In genomic region chr16:37011061-37011921, GRCm38 (mm10) we compare ENCODE assay signal across 8 mouse cellular contexts. TPM values are rescaled to one million over a fixed set of nuclear protein-coding genes. Genes with fewer than 3 reads are reported as not detected.
DNase-seq lines count a peak whose midpoint lies in the region; ATAC-seq lines count a peak whose summit lies in the region.

TSS of gene Polq (plus strand) at chr16:37011786.

- H3K36me3 ChIP-seq in heart, embryonic 14.5 days (ENCODE audit: control insufficient read depth, insufficient read depth, low read length): 0 out of 2 replicates have a peak, but pooled peaks cover 8% of the 10 kb centered on the region
- peaks cover 23% of the 10 kb centered on the region for H3K36me3 ChIP-seq in liver, embryonic 13.5 days
- H3K36me3 ChIP-seq in stomach, embryonic 16.5 days (ENCODE audit: control insufficient read depth, insufficient read depth, low read length): no peaks in the 10 kb centered on the region

- H3K27ac ChIP-seq in heart, embryonic 14.5 days (replicated peaks in 1 of 2; ENCODE audit: control insufficient read depth in 1 of 2, insufficient read depth in 1 of 2, low read depth in 2 of 2, low read length in 2 of 2): peak within 1 kb of the TSS; percentile 51 to 54; a peak in 3 of 4 replicates
- H3K27ac ChIP-seq in liver, embryonic 13.5 days: peak within 1 kb of the TSS; percentile 60
- H3K27ac ChIP-seq in stomach, embryonic 16.5 days (ENCODE audit: low read length): no peak within 1 kb of the TSS

- no peaks in the 10 kb centered on the region for H3K27me3 ChIP-seq in heart, embryonic 14.5 days (ENCODE audit: control insufficient read depth, insufficient read depth, low read length)
- no peaks in the 10 kb centered on the region for H3K27me3 ChIP-seq in liver, embryonic 13.5 days
- H3K27me3 ChIP-seq in stomach, embryonic 16.5 days (ENCODE audit: control insufficient read depth, insufficient read depth, low read length): no peaks in the 10 kb centered on the region

- H3K9me3 ChIP-seq in heart, embryonic 14.5 days (ENCODE audit: control insufficient read depth, low read length): no peaks in the 10 kb centered on the region
- no peaks in the 10 kb centered on the region for H3K9me3 ChIP-seq in liver, embryonic 13.5 days (replicated peaks)
- no peaks in the 10 kb centered on the region for H3K9me3 ChIP-seq in stomach, embryonic 16.5 days (replicated peaks; ENCODE audit: control insufficient read depth, low read length)

- peak within 1 kb of the TSS; percentile 70 to 82 for H3K4me3 ChIP-seq in heart, embryonic 14.5 days (ENCODE audit: control insufficient read depth in 1 of 2, insufficient read depth in 1 of 2, low read depth in 1 of 2, low read length in 2 of 2)
- peak within 1 kb of the TSS; percentile 95 for H3K4me3 ChIP-seq in liver, embryonic 13.5 days (replicated peaks)
- H3K4me3 ChIP-seq in stomach, embryonic 16.5 days (replicated peaks; ENCODE audit: low read length): peak within 1 kb of the TSS; percentile 92

- 2% methylated on average over 30 of the region's 30 CpGs for WGBS in heart, embryonic 14.5 days
- 3% methylated on average over 30 of the region's 30 CpGs for WGBS in liver, embryonic 13.5 days (ENCODE audit: insufficient replicate concordance)
- 4% methylated on average over 30 of the region's 30 CpGs for WGBS in stomach, embryonic 16.5 days

- H3K9ac ChIP-seq in heart, embryonic 14.5 days (ENCODE audit: low read length): peak within 1 kb of the TSS; percentile 83
- H3K9ac ChIP-seq in liver, embryonic 13.5 days: peak within 1 kb of the TSS; percentile 92
- peak within 1 kb of the TSS; percentile 77 for H3K9ac ChIP-seq in stomach, embryonic 16.5 days (ENCODE audit: low read length)

- peak; percentile 98 for ATAC-seq in CD4-positive, CD25-positive, alpha-beta regulatory T cell, adult 4 months
- ATAC-seq in heart, embryonic 14.5 days (ENCODE audit: insufficient number of reproducible peaks, insufficient read depth, low FRiP score, low read depth): peak; percentile 90
- ATAC-seq in liver, embryonic 13.5 days (ENCODE audit: low read depth): peak; percentile 98
- ATAC-seq in stomach, embryonic 16.5 days (ENCODE audit: insufficient read depth, low FRiP score): peak; percentile 99

- peaks cover 0 to 15% of the 10 kb centered on the region in 2 experiments; a peak in 2 of 4 replicates for H3K4me1 ChIP-seq in heart, embryonic 14.5 days (ENCODE audit: control insufficient read depth in 2 of 2, insufficient read depth in 2 of 2, low read length in 2 of 2)
- peaks cover 30% of the 10 kb centered on the region for H3K4me1 ChIP-seq in liver, embryonic 13.5 days (replicated peaks)
- H3K4me1 ChIP-seq in stomach, embryonic 16.5 days (ENCODE audit: control insufficient read depth, insufficient read depth, low read length): peaks cover 8% of the 10 kb centered on the region

- DNase-seq in c-Kit-negative CD71-positive TER-119-positive erythroid progenitor cells, embryonic 14.5 days (ENCODE audit: low read depth, low spot score): peak; percentile 92
- peak; percentile 78 for DNase-seq in fibroblast of lung, adult 2 months (ENCODE audit: low read depth)
- DNase-seq in kidney, postnatal 14 days: peak; percentile 93
- peak; percentile 91 for DNase-seq in liver, embryonic 13.5 days
- peak; percentile 91 for DNase-seq in neural tube, embryonic 10.5 days (ENCODE audit: extremely low spot score, low spot score)

- peak within 1 kb of the TSS; percentile 76 for H3K4me2 ChIP-seq in heart, embryonic 14.5 days (ENCODE audit: low read length)
- H3K4me2 ChIP-seq in liver, embryonic 13.5 days: peak within 1 kb of the TSS; percentile 71
- H3K4me2 ChIP-seq in stomach, embryonic 16.5 days (ENCODE audit: low read depth, low read length): peak within 1 kb of the TSS; percentile 74

RNA-seq across cellular contexts. Expression of gene Polq, which starts in this region (rescaled TPM):
- 1 to 10 TPM; 1.5 to 3.0 TPM for polyA plus RNA-seq in CD4-positive, CD25-positive, alpha-beta regulatory T cell, adult 4 months (2017; shearing (Covaris generic))
- polyA plus RNA-seq in heart, embryonic 14.5 days (2014; fragmentation: Nextera tagmentation; extraction: Ambion mirVana): 4.4 and 4.7 TPM in 2 replicates
- polyA plus RNA-seq in liver, embryonic 13.5 days (2015; fragmentation: Nextera tagmentation; extraction: Ambion mirVana): 9.4 and 12.2 TPM in 2 replicates
- polyA plus RNA-seq in stomach, embryonic 16.5 days (2015; fragmentation: Nextera tagmentation; extraction: Ambion mirVana): 5.4 and 6.7 TPM in 2 replicates
